Mouse (Mus musculus): ENCODE measurements at regions not wholly inside any gene's neighbourhood (a gene's known extent, or its start where the extent isn't known, plus 50 kb on each side); places are given as distances from the start of the nearest gene placed in this dataset.

- TF ChIP-seq CTCF (IDR thresholded peaks at IDR 0.05; ENCODE audit: low read depth) (no peak), EP300 (optimal IDR thresholded peaks at IDR 0.05) (no peak)
These were observed 97.9 kb upstream of the Rbfox1 start for GRCm38 (mm10) chr16:5787206-5787605.

Data from stomach, postnatal 0 days (tissue).